Mouse (Mus musculus) kidney, adult 2 months (tissue): ENCODE data around the gene Selenom. TPM values are rescaled to one million over a fixed set of nuclear protein-coding genes. Genes with fewer than 3 reads are reported as not detected.

Source experiments
- DNase-seq: peaks from one replicate; pipeline ENCODE4 v3.0.0; 2021
- H3K27ac ChIP-seq: fragments of 200-500 bp; 2 replicates; pipeline ENCODE4 v1.5.1; 2012; ENCODE audit warnings: low read depth, low read length, control low read depth, inconsistent platforms; ENCODE audit not compliant: insufficient read depth
- H3K27me3 ChIP-seq: fragments of 200-500 bp; replicated peaks from 2 replicates; pipeline ENCODE4 v1.6.1; 2012; ENCODE audit warnings: mild to moderate bottlenecking, moderate library complexity, low read length, inconsistent platforms; ENCODE audit not compliant: control insufficient read depth, insufficient read depth
- H3K36me3 ChIP-seq: fragments of 200-500 bp; 2 replicates; pipeline ENCODE4 v1.6.1; 2012; ENCODE audit warnings: mild to moderate bottlenecking, moderate library complexity, low read length, inconsistent platforms; ENCODE audit not compliant: control insufficient read depth, insufficient read depth
- H3K4me1 ChIP-seq: fragments of 200-500 bp; 2 replicates; pipeline ENCODE4 v1.6.1; 2011; ENCODE audit warnings: low read length; ENCODE audit not compliant: control insufficient read depth, insufficient read depth
- H3K4me3 ChIP-seq: fragments of 200-500 bp; 2 replicates; pipeline ENCODE4 v1.5.1; 2011; ENCODE audit warnings: mild to moderate bottlenecking, low read depth, low read length, control low read depth; ENCODE audit not compliant: insufficient read depth
- CTCF ChIP-seq: fragments of 200-500 bp; conservative IDR thresholded peaks from 2 replicates; pipeline ENCODE4 v1.5.1; 2011; ENCODE audit warnings: low read depth, mild to moderate bottlenecking, control low read depth, low read length, moderate library complexity, mixed read lengths; ENCODE audit not compliant: insufficient read depth, insufficient read length
- POLR2A ChIP-seq: fragments of 200-500 bp; IDR thresholded peaks from one replicate; pipeline ENCODE4 v1.6.1; 2011; ENCODE audit warnings: low read depth, low read length, control low read depth
- WGBS: fragments of 180-500 bp; shearing (Covaris S2); methylation state at CpG from one replicate; pipeline ENCODE4 v1.1.7; 2018; 5-methylcytosine and 5-hydroxymethylcytosine counted together
- polyA plus RNA-seq: library from polyadenylated mRNA; depleted of rRNA; stranded (reverse); fragments of >200 nt; gene quantifications from 2 replicates; pipeline ENCODE4 v1.2.3, GENCODE M21; 2012

Gene Selenom
- polyA plus RNA-seq, 1 experiment = 136 TPM

DNA sequence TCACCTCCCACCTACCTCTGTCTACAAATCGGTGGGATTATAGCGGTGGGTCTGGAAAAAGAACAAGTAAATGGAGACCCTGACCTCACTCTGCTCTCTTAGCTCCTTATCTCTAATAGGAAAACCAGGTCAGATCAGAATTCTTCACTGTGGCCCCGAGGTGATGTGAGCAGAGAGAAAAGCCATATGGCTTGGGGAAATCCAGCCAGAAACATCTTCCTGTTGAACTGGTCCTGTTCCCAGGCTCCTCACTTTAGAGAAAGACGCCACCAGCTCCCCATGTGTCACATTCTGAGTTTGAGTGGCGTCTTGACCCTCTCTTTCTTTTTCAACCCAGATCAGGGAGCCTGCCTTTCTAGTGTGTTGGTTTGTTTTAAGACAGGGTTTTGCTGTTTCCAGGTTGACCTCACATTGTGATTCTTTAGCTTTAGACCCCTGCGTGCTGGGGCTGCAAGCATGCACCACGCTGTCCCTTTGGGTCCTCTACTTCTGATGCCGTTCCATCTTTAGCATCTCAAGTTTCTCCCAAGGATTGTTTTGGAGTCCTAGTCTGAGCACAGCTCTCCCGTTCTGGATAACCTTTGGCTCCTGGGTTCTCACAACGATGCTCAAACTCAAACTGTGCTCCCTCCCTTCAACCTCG, 5.4 kb downstream of the Selenom start:
- DNase-seq = no peak
- TF ChIP-seq POLR2A (no peak), CTCF (no peak)
- Histone ChIP-seq H3K36me3 (peaks cover 19% of the 10 kb centered on the region), H3K27ac (no peak overlapping the region), H3K4me1 (peaks cover 9% of the 10 kb centered on the region), H3K27me3 (no peaks in the 10 kb centered on the region), H3K4me3 (no peak overlapping the region)
- 68% methylated on average over 11 of the region's 11 CpGs for WGBS

DNA sequence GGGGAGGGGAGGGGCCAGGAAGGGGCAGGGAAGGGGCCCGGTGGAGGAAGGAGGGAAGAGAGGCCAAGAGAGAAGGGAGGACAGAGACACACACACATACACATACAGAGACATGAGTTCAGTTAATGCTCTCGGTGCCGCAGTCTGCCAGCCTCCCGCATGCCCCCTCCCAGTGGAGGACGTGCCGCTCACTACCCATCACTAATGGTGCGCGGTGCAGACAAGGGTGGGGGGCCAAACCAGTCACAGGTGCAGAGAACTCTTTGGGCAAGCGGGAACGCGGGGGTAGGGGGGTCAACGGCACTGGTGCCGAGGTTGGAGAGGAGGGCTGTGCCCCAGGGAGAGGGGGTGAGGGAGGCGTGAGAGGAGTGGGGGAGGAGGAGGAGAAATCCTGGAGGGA, 6.4 kb downstream of the Selenom start:
- Histone ChIP-seq H3K4me1 (peaks cover 5% of the 10 kb centered on the region), H3K27ac (no peak overlapping the region), H3K27me3 (no peaks in the 10 kb centered on the region), H3K36me3 (peaks cover 25% of the 10 kb centered on the region), H3K4me3 (no peak overlapping the region)
- no peak for TF ChIP-seq CTCF
- 67% methylated on average over 14 of the region's 14 CpGs for whole genome bisulfite sequencing
- DNase-seq = no peak

DNA sequence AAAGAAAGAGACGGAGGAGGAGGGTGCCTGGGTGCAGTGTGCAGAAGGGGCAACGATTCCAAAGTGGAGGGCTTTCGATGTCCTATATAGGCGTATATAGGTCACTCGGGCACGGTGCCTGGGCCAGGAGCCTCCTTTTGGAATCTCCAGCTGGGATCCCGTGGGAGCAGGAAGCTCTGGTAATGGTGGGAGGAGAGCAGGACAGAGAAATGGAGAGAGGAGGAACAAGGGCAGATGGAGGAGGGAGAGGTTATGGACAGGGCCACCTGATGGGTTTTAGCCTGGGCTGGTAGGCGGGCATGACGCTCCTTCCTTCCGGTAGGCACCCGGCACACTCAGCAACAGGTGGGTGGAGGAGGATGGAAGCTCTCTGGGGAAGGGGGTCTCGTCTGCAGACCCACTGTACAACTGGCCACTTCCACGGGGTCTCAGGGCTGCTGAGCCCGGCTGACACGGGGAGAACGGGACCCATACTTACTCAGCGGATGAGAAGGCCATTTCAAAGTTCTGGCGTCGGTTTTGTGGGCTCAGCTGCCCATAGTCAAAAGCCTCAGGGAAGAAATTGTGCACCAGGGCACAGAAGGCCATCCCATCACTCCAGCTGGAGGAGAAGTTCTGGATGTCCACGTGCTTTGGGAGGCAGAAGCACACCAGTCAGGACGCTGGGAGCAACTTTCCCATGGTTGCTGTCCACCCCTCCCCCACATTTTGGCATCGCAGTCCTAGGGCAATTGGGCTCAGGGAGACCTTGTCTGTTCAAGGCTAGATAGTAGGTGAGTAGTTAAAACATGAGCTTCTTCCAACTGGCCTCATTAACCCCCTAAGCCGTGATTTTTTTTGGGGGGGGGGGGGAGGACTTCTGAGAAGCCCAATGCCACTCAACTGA, 7.1 kb downstream of the Selenom start:
- H3K36me3 ChIP-seq = peaks cover 30% of the 10 kb centered on the region

DNA sequence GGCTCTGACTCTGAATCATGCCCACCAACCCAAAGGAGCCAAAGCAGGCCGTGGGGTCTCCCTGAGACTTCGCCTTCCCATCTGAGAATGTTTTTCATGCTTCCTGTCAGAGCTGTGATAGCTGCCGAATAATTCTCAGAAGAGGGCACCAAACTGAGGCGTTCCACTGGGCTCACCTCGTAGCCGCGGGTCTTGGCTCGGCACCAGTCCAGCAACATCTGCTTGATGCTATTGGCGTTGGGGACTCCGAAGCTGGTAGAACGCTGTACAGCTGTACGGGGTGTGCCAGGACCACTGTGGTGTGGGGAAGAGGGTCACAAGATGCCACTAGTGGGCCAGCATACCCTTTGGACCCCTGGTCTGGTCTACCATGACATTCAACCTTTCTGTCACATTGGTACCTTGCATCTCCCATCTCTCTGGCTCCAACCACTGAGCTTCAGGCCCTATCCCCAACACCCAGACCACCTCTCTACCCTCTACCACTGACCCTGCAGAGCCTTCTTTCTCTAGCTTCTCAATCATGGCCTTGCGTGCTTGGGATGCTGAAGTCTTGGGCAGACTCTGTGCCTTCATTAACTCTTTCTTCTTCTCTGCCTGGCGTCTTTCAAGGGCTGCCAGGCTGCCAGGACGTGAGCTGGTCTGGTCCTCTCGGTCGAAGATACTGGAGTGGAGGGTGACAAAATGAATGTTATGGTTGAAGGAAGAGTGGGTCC, 8.0 kb downstream of the Selenom start:
- Histone ChIP-seq H3K27me3 (no peaks in the 10 kb centered on the region), H3K36me3 (peaks cover 32% of the 10 kb centered on the region), H3K4me3 (no peak overlapping the region), H3K4me1 (peaks cover 4% of the 10 kb centered on the region; the same call in 1 of the 2 replicates), H3K27ac (no peak overlapping the region)
- TF ChIP-seq CTCF (no peak), POLR2A (no peak)
- DNase-seq = no peak
- WGBS = 88% methylated on average over 17 of the region's 17 CpGs

More for the DNA sequence above, 7.1 kb downstream of the Selenom start:
- no peak for DNase-seq
- 76% methylated on average over 23 of the region's 23 CpGs for WGBS
- H3K4me1 ChIP-seq = peaks cover 4% of the 10 kb centered on the region; the same call in 1 of the 2 replicates
- H3K27ac ChIP-seq = no peak overlapping the region
- TF ChIP-seq CTCF = no peak
- TF ChIP-seq POLR2A = no peak
- no peak overlapping the region for H3K4me3 ChIP-seq
- no peaks in the 10 kb centered on the region for H3K27me3 ChIP-seq

DNA sequence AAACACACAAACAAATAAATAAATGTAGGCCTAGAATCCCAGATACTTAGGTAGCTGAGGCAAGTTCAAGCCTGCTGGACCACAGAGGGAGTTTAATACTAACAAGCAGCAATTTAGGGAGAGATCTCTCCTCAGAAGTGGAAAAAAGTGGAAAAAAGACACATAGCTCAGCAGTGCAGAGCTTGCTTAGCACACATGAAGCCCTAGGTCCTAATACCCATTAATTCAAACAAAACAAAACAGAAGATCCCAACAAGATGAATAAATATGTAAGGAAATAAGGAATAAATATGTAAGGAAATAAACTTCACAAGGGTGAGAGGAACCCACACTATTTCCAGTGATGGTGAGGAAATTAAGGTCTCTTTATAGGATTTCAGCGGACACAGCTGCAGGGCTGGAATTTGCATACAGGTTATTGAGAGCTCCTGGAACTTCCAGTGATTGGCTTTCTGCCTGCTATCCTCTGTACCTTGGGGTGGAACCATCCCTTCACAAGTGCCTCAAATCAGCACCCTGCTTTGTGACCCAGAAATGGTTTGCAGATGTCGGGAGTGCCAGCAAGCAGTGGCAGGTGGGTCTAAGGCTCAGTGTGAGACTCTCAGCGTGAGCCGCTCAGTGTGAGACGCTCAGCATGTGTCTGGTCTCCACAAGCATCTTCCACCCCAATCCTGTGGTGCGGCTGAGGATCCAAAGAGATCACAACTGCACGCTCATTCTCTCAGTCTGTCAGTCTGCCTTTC, 9.5 kb downstream of the Selenom start:
- no peak for DNase-seq
- H3K27ac ChIP-seq = no peak overlapping the region
- no peaks in the 10 kb centered on the region for H3K4me1 ChIP-seq
- TF ChIP-seq POLR2A (no peak), CTCF (no peak)
- WGBS = 90% methylated on average over 7 of the region's 7 CpGs
- no peak overlapping the region for H3K4me3 ChIP-seq
- H3K27me3 ChIP-seq = no peaks in the 10 kb centered on the region
- H3K36me3 ChIP-seq = peaks cover 32% of the 10 kb centered on the region

DNA sequence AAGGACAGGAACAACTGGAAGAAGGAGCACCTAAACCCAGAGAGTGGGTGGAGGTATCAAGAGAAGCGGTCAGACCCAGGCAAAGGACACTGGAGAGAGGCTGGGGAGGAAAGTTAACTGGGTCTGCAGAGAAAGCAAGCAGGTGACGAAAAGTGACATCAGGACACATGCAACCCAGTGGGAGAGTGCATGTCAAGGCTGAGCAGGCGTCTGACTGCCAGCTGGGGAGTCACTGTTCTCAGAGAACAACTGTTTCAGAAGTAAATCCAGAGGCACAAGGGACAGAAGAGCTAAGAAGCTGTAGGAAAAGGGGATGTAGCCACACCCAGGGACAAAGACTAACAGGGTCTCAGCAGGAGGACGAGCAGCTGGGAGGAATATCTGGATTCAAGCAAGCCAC, 11.1 kb downstream of the Selenom start:
- peaks cover 36% of the 10 kb centered on the region for H3K36me3 ChIP-seq
- no peaks in the 10 kb centered on the region for H3K27me3 ChIP-seq
- H3K4me1 ChIP-seq = no peaks in the 10 kb centered on the region
- H3K4me3 ChIP-seq = no peak overlapping the region
- TF ChIP-seq POLR2A (no peak), CTCF (no peak)
- 90% methylated on average over 4 of the region's 4 CpGs for WGBS
- H3K27ac ChIP-seq = no peak overlapping the region
- no peak for DNase-seq
